In genomic region chr9:31131205-31131968, GRCm38 (mm10) we compare ENCODE assay signal across 8 mouse cellular contexts. TPM values are rescaled to one million over a fixed set of nuclear protein-coding genes. Genes with fewer than 3 reads are reported as not detected.
DNase-seq lines count a peak whose midpoint lies in the region; ATAC-seq and TF ChIP-seq lines count a peak whose summit lies in the region.

Gene St14 (minus strand): TSS chr9:31131853.

- H3K36me3 ChIP-seq in heart, embryonic 13.5 days, result no peaks in the 10 kb centered on the region
- H3K36me3 ChIP-seq in embryonic facial prominence, embryonic 13.5 days, result no peaks in the 10 kb centered on the region
- no peaks in the 10 kb centered on the region; the same call in 1 of the 2 replicates for H3K36me3 ChIP-seq in intestine, postnatal 0 days (ENCODE audit: control insufficient read depth, insufficient read depth)
- H3K36me3 ChIP-seq in neural tube, embryonic 15.5 days, result no peaks in the 10 kb centered on the region

- no peak within 1 kb of the TSS for H3K27ac ChIP-seq in heart, embryonic 13.5 days (replicated peaks)
- H3K27ac ChIP-seq in embryonic facial prominence, embryonic 13.5 days, result no peak within 1 kb of the TSS
- H3K27ac ChIP-seq in intestine, postnatal 0 days (ENCODE audit: low read depth, low read length), result peak within 1 kb of the TSS; percentile 88
- no peak within 1 kb of the TSS for H3K27ac ChIP-seq in neural tube, embryonic 15.5 days (replicated peaks)

- H3K4me1 ChIP-seq in heart, embryonic 13.5 days, result peaks cover 20% of the 10 kb centered on the region
- H3K4me1 ChIP-seq in embryonic facial prominence, embryonic 13.5 days, result peaks cover 19% of the 10 kb centered on the region
- no peaks in the 10 kb centered on the region for H3K4me1 ChIP-seq in intestine, postnatal 0 days (replicated peaks; ENCODE audit: control insufficient read depth, insufficient read depth, low read length)
- peaks cover 20% of the 10 kb centered on the region for H3K4me1 ChIP-seq in neural tube, embryonic 15.5 days

- H3K4me3 ChIP-seq in heart, embryonic 13.5 days, result peak within 1 kb of the TSS; percentile 60
- H3K4me3 ChIP-seq in embryonic facial prominence, embryonic 13.5 days, result peak within 1 kb of the TSS; percentile 54
- H3K4me3 ChIP-seq in intestine, postnatal 0 days (ENCODE audit: low read depth, low read length), result peak within 1 kb of the TSS; percentile 75
- peak within 1 kb of the TSS; percentile 43 for H3K4me3 ChIP-seq in neural tube, embryonic 15.5 days (replicated peaks)

- H3K9ac ChIP-seq in heart, embryonic 13.5 days, result peak within 1 kb of the TSS; percentile 76
- H3K9ac ChIP-seq in embryonic facial prominence, embryonic 13.5 days, result peak within 1 kb of the TSS; percentile 70
- H3K9ac ChIP-seq in intestine, postnatal 0 days (ENCODE audit: low read depth, low read length), result peak within 1 kb of the TSS; percentile 81
- H3K9ac ChIP-seq in neural tube, embryonic 15.5 days (replicated peaks), result peak within 1 kb of the TSS; percentile 30; the same call in 1 of the 2 replicates

- WGBS in heart, embryonic 13.5 days, result under 1% methylated on average over 72 of the region's 74 CpGs
- 1% methylated on average over 74 of the region's 74 CpGs for WGBS in embryonic facial prominence, embryonic 13.5 days
- under 1% methylated on average over 71 of the region's 74 CpGs for WGBS in intestine, postnatal 0 days
- under 1% methylated on average over 72 of the region's 74 CpGs for WGBS in neural tube, embryonic 15.5 days

- peaks cover 96% of the 10 kb centered on the region for H3K27me3 ChIP-seq in heart, embryonic 13.5 days (replicated peaks)
- H3K27me3 ChIP-seq in embryonic facial prominence, embryonic 13.5 days, result peaks cover 77% of the 10 kb centered on the region
- H3K27me3 ChIP-seq in intestine, postnatal 0 days (replicated peaks; ENCODE audit: control insufficient read depth, insufficient read depth, low read length), result peaks cover 7% of the 10 kb centered on the region; the same call in 1 of the 2 replicates
- peaks cover 66% of the 10 kb centered on the region for H3K27me3 ChIP-seq in neural tube, embryonic 15.5 days (replicated peaks)

- peak within 1 kb of the TSS; percentile 95 for H3K4me2 ChIP-seq in heart, embryonic 13.5 days
- peak within 1 kb of the TSS; percentile 92 for H3K4me2 ChIP-seq in embryonic facial prominence, embryonic 13.5 days
- peak within 1 kb of the TSS; percentile 86 for H3K4me2 ChIP-seq in intestine, postnatal 0 days (replicated peaks; ENCODE audit: low read depth)
- H3K4me2 ChIP-seq in neural tube, embryonic 15.5 days, result peak within 1 kb of the TSS; percentile 94

- DNase-seq in heart, postnatal 4 days, result no peak
- DNase-seq in lung, adult 18-20 months, result peak; percentile 89 to 91
- DNase-seq in urinary bladder, postnatal 4 days (ENCODE audit: low spot score in 2 of 2), result peak; percentile 53 to 66
- no peak for DNase-seq in right cerebral cortex, adult 2 months (ENCODE audit: low spot score in 2 of 2)

- no peak for ATAC-seq in heart, embryonic 13.5 days (ENCODE audit: extremely low read depth, insufficient number of reproducible peaks, low FRiP score, low TSS enrichment)
- peak; percentile 54; the same call in 1 of the 2 replicates for ATAC-seq in embryonic facial prominence, embryonic 13.5 days (ENCODE audit: insufficient number of reproducible peaks, insufficient read depth, low FRiP score, low TSS enrichment, low read depth)
- peak; percentile 91 for ATAC-seq in intestine, postnatal 0 days
- peak; percentile 48 for ATAC-seq in neural tube, embryonic 15.5 days (ENCODE audit: low FRiP score)

- no peak for TF ChIP-seq CTCF in intestine, postnatal 0 days (IDR thresholded peaks at IDR 0.05; ENCODE audit: low read depth)

- H3K9me3 ChIP-seq in heart, embryonic 13.5 days, result no peaks in the 10 kb centered on the region
- H3K9me3 ChIP-seq in embryonic facial prominence, embryonic 13.5 days, result no peaks in the 10 kb centered on the region
- no peaks in the 10 kb centered on the region for H3K9me3 ChIP-seq in intestine, postnatal 0 days (ENCODE audit: control insufficient read depth)
- no peaks in the 10 kb centered on the region for H3K9me3 ChIP-seq in neural tube, embryonic 15.5 days (replicated peaks)

RNA-seq across cellular contexts. Expression of gene St14, which starts in this region (rescaled TPM):
- 2.5 and 2.9 TPM in 2 replicates for polyA plus RNA-seq in heart, embryonic 13.5 days (2015; fragmentation: Nextera tagmentation; extraction: Ambion mirVana)
- under 1 TPM; 0.52 to 0.65 TPM for total RNA-seq in heart, postnatal 4 days (2021)
- 17.3 and 18.3 TPM in 2 replicates for polyA plus RNA-seq in embryonic facial prominence, embryonic 13.5 days (2015; fragmentation: Nextera tagmentation; extraction: Ambion mirVana)
- polyA plus RNA-seq in intestine, postnatal 0 days (2015; fragmentation: Nextera tagmentation; extraction: Ambion mirVana), result 58.6 and 63.4 TPM in 2 replicates
- polyA plus RNA-seq in neural tube, embryonic 15.5 days (2015; fragmentation: Nextera tagmentation; extraction: Ambion mirVana), result 0.42 and 9.7 TPM in 2 replicates

Comparison
In these comparisons a context has a peak if more than half of its experiments do, and no peak if none do; other contexts are left out.
1. H3K9ac ChIP-seq: peak in every context shown above with its lines; median percentile 81 in intestine, postnatal 0 days; 76 in heart, embryonic 13.5 days; 70 in embryonic facial prominence, embryonic 13.5 days; 30 in neural tube, embryonic 15.5 days.
2. DNase-seq: peak in lung, adult 18-20 months (2 of 2) and urinary bladder, postnatal 4 days (2 of 2); none in heart, postnatal 4 days (single experiment) and right cerebral cortex, adult 2 months (0 of 2).
3. Peak in every context shown above with its lines, with median percentiles within 50 percentile points of each other: H3K4me2 ChIP-seq and H3K4me3 ChIP-seq.